Mouse (Mus musculus): Measurements from ENCODE around the gene Upk2. TPM values are rescaled to one million over a fixed set of nuclear protein-coding genes. Genes with fewer than 3 reads are reported as not detected.
A peak's percentile ranks its signal among the peaks of the same experiment; 100 is the strongest.

Gene Upk2
- polyA plus RNA-seq, 1 experiment from 2014 or later, result not detected

DNA sequence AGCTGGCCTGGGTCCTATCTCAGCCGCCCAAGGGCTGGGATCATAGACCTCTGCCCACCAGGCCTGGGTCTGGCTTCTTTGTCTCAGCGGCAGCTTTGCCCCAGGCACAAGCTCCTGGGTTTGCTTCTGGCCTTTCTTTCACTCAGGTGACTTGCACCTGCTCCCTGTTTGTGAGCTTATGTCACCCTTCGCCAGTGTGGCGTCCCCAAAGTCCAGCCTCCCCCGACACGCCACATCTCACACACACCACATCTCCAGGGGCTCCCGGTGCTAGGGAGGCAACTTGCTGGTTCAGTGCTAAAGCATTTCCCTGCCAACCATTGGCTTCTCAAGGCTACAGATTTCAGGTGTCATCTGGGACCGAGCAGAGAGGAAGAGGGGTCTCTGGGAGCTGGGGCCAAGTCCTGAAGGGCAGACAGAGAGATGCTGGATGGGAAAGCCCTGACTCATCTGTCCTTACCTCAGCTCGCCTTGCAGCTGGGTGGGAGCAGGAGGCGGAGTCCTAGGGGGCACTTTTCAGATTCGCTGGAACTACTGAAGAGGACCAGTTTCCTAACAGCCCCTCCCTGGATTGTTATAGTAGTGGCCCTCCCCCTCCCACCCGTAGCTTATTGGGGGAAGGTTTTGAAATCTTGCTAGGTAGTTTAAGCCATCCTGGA, 42.2 kb upstream of the Upk2 start:
- Histone ChIP-seq H3K36me3 (ENCODE audit: control insufficient read depth, insufficient read depth) (no peaks in the 10 kb centered on the region), H3K9ac (ENCODE audit: low read depth, low read length) (no peak overlapping the region), H3K4me2 (ENCODE audit: low read depth, low read length) (no peak overlapping the region), H3K27me3 (ENCODE audit: control insufficient read depth, insufficient read depth, low read depth, low read length) (peaks cover 26% of the 10 kb centered on the region), H3K4me1 (ENCODE audit: control insufficient read depth, low read depth, low read length) (peaks cover 49% of the 10 kb centered on the region), H3K4me3 (ENCODE audit: low read depth, low read length) (no peak overlapping the region), H3K9me3 (replicated peaks; ENCODE audit: control insufficient read depth, low read length) (no peaks in the 10 kb centered on the region), H3K27ac (ENCODE audit: low read length) (no peak overlapping the region)
- no peak for ATAC-seq (ENCODE audit: low read depth)
- WGBS (ENCODE audit: insufficient replicate concordance), result 51% methylated on average over 12 of the region's 12 CpGs

DNA sequence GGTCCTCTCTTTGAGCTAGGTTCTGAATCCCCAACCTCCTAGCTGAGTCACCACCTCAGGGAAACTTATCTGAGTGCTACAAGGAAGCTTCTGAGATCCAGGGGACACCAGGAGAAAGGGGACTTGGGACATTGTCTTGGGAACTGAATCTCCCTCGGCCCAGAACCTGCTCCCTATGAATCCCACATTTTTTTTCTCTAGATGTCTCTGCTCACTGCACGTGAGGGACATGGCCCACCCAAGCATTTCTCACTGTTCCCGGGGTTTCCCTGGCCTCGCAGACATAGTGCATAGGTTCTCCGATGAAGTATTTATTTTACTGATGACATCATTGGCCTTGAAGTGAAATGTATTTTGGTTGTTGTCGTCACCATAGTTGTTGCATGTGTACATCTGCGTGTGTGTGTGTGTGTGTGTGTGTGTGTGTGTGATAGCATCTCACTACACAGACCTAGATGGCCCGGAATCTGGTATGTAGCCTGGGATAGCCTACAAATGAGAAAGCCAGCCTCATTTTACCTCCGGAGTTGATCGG, 41.1 kb upstream of the Upk2 start:
- H3K4me2 ChIP-seq (ENCODE audit: low read depth, low read length), result no peak overlapping the region
- 64% methylated on average over 10 of the region's 10 CpGs for WGBS (ENCODE audit: insufficient replicate concordance)
- H3K4me3 ChIP-seq (ENCODE audit: low read depth, low read length), result no peak overlapping the region
- peaks cover 26% of the 10 kb centered on the region for H3K27me3 ChIP-seq (ENCODE audit: control insufficient read depth, insufficient read depth, low read depth, low read length)
- ATAC-seq (ENCODE audit: low read depth), result no peak
- H3K27ac ChIP-seq (ENCODE audit: low read length), result no peak overlapping the region
- H3K36me3 ChIP-seq (ENCODE audit: control insufficient read depth, insufficient read depth), result no peaks in the 10 kb centered on the region
- peaks cover 53% of the 10 kb centered on the region for H3K4me1 ChIP-seq (ENCODE audit: control insufficient read depth, low read depth, low read length)
- no peaks in the 10 kb centered on the region for H3K9me3 ChIP-seq (replicated peaks; ENCODE audit: control insufficient read depth, low read length)
- no peak overlapping the region for H3K9ac ChIP-seq (ENCODE audit: low read depth, low read length)

GRCm38 (mm10) chr9:44494863-44495809, 40.4 kb upstream of the Upk2 start:
- no peak for ATAC-seq (ENCODE audit: low read depth)

DNA sequence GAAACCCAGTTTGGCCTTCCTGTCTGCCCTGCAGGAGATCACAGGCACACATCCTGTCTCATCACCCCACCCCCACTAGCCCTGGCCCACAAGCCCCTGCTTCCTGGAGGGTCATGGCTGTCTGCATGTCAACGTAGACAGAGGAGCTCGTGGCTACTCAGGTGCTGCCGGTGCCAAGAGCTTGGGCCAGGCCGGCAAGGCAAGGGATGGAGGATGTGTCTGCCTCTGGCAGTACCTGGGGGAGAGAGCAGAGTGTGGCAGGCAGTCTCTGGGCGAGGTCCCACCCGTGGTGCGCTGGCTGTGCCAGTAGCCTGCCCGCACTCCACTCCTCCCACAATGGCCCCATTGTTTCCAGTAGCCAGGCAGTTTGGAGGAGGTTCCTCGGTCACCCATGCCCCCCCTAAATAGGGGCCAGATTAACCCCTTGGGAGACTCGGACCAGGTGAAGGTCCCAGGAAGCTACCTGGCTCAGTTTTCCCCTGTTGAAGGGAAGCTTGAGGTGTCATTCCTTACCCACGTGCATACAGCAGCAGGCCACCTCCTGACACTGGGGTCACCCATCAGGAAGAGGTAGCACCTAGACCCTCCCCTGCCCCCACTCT, 39.6 kb upstream of the Upk2 start:
- no peak overlapping the region; the same call in 1 of the 2 replicates for H3K27ac ChIP-seq (ENCODE audit: low read length)
- no peak overlapping the region for H3K4me3 ChIP-seq (ENCODE audit: low read depth, low read length)
- no peak overlapping the region for H3K9ac ChIP-seq (ENCODE audit: low read depth, low read length)
- no peak overlapping the region for H3K4me2 ChIP-seq (ENCODE audit: low read depth, low read length)
- peaks cover 18% of the 10 kb centered on the region for H3K27me3 ChIP-seq (ENCODE audit: control insufficient read depth, insufficient read depth, low read depth, low read length)
- H3K36me3 ChIP-seq (ENCODE audit: control insufficient read depth, insufficient read depth), result no peaks in the 10 kb centered on the region
- no peaks in the 10 kb centered on the region for H3K9me3 ChIP-seq (replicated peaks; ENCODE audit: control insufficient read depth, low read length)
- 25% methylated on average over 11 of the region's 11 CpGs for WGBS (ENCODE audit: insufficient replicate concordance)
- ATAC-seq (ENCODE audit: low read depth), result no peak
- peaks cover 53% of the 10 kb centered on the region for H3K4me1 ChIP-seq (ENCODE audit: control insufficient read depth, low read depth, low read length)

More at GRCm38 (mm10) chr9:44494863-44495809, 40.4 kb upstream of the Upk2 start:
- Histone ChIP-seq H3K9me3 (replicated peaks; ENCODE audit: control insufficient read depth, low read length) (no peaks in the 10 kb centered on the region), H3K4me3 (ENCODE audit: low read depth, low read length) (no peak overlapping the region), H3K9ac (ENCODE audit: low read depth, low read length) (no peak overlapping the region), H3K4me2 (ENCODE audit: low read depth, low read length) (no peak overlapping the region), H3K4me1 (ENCODE audit: control insufficient read depth, low read depth, low read length) (peaks cover 56% of the 10 kb centered on the region), H3K27ac (ENCODE audit: low read length) (no peak overlapping the region; the same call in 1 of the 2 replicates), H3K36me3 (ENCODE audit: control insufficient read depth, insufficient read depth) (no peaks in the 10 kb centered on the region), H3K27me3 (ENCODE audit: control insufficient read depth, insufficient read depth, low read depth, low read length) (peaks cover 26% of the 10 kb centered on the region)
- 14% methylated on average over 9 of the region's 9 CpGs for WGBS (ENCODE audit: insufficient replicate concordance)

DNA sequence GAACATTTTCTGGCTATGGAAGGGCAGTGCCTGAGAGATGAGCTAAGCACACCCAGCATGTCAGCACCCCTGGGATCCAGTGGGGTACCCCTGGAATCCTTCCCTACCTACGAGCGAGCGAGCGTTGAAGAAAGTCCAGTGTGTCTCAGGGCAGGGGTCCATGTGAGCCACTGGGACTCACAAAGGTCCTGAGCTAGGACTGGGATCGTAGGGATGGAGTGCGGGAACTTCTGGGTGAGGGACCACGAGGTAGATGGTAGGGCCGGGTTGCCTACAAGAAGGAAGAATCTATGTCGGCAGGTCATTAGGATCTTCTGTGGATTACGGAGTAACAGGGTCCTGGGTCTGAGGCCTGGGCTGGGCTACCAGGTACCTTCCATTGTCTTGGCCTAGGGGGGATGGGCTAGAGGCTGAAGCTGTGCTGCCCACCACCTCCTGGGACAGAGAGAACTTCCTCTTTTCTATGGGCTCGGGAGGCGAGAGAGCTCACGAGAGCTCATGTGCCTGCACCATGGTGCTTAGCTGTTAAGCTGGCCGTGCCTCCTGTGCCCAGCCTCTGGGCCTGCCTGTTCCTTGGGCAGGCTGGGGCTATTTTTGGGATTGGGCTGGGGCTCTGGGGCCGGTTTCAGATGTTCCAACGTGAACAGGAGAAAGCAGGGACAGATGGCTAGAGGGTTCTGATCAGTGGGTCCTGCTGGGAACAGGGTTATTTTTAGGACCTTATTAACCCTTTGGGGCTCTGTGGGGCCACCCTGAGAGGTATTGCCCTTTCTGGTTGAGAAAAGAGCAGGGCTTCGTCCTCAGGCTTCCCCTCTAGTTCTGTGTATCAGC, 38.1 kb upstream of the Upk2 start:
- H3K4me1 ChIP-seq (ENCODE audit: control insufficient read depth, low read depth, low read length), result peaks cover 42% of the 10 kb centered on the region
- H3K9ac ChIP-seq (ENCODE audit: low read depth, low read length), result no peak overlapping the region
- H3K4me2 ChIP-seq (ENCODE audit: low read depth, low read length), result no peak overlapping the region
- 40% methylated on average over 17 of the region's 17 CpGs for WGBS (ENCODE audit: insufficient replicate concordance)
- no peaks in the 10 kb centered on the region for H3K9me3 ChIP-seq (replicated peaks; ENCODE audit: control insufficient read depth, low read length)
- no peak overlapping the region for H3K4me3 ChIP-seq (ENCODE audit: low read depth, low read length)
- H3K27me3 ChIP-seq (ENCODE audit: control insufficient read depth, insufficient read depth, low read depth, low read length), result peaks cover 3% of the 10 kb centered on the region
- H3K27ac ChIP-seq (ENCODE audit: low read length), result no peak overlapping the region
- no peaks in the 10 kb centered on the region for H3K36me3 ChIP-seq (ENCODE audit: control insufficient read depth, insufficient read depth)
- ATAC-seq (ENCODE audit: low read depth), result no peak

DNA sequence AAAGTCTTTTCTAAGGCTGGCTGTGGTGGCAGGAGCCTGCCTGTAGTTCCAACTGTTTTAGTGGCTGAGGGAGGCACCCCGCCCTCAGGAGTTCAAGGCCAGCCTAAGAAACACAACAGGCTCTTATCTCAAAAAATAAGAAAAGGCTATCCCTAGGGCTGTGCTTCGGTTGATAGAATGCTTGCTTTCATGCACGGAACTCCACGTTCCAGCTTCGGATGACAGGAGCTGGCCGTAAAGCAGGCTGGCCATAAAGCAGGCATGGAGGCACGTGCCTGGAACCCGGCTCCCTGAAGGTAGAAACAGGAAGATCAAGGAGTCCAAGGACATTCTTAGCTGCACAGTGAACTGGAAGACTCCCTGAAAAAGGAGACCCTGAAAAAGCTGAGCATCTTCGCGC, 36.6 kb upstream of the Upk2 start:
- H3K4me2 ChIP-seq (ENCODE audit: low read depth, low read length), result no peak overlapping the region
- ATAC-seq (ENCODE audit: low read depth), result no peak
- WGBS (ENCODE audit: insufficient replicate concordance), result 58% methylated on average over 10 of the region's 10 CpGs
- H3K9me3 ChIP-seq (replicated peaks; ENCODE audit: control insufficient read depth, low read length), result no peaks in the 10 kb centered on the region
- no peak overlapping the region for H3K27ac ChIP-seq (ENCODE audit: low read length)
- H3K36me3 ChIP-seq (ENCODE audit: control insufficient read depth, insufficient read depth), result no peaks in the 10 kb centered on the region
- no peak overlapping the region for H3K4me3 ChIP-seq (ENCODE audit: low read depth, low read length)
- peaks cover 33% of the 10 kb centered on the region for H3K4me1 ChIP-seq (ENCODE audit: control insufficient read depth, low read depth, low read length)
- H3K27me3 ChIP-seq (ENCODE audit: control insufficient read depth, insufficient read depth, low read depth, low read length), result no peaks in the 10 kb centered on the region
- no peak overlapping the region for H3K9ac ChIP-seq (ENCODE audit: low read depth, low read length)

DNA sequence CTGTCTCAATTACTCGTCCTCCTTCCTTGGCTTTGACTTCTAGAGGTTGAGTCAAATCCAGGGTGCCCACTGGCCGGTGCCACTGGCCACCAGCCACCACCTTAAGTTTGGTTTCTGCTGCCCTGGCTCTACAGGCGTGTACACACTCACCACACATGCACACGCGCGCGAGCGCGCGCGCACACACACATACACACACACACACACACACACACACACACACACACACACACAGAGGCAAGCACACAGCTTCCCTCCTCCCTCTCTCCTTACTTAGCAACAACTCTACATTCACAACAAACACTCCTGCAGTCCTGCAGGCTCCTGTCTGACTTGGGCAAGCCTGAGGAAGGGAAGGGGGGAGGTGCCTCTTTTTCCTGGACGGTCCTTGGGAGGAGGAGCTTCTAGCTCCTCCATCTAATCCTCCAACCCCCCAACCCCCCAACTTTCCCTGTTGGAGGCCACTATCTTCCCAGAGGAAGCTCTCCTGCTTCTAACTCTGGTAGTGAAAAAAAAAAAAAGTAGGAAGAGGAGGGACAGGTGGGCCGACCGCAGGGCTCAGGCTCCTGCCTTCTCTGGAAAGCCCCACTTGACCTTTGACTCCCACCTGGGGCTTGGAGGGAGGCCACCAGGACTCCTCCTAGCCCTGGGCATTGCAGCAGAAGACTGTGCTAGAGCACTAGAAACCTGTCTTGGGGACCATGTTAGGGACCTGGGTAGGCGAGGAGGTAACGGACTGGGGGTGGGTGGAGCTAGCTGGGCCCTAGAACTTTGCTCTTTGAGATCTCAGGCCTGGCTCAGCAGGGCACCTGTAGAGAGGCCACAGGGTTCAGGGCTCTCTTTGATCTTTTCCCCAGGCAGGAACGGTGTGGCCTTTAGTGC, 35.6 kb upstream of the Upk2 start:
- no peaks in the 10 kb centered on the region for H3K27me3 ChIP-seq (ENCODE audit: control insufficient read depth, insufficient read depth, low read depth, low read length)
- peak overlapping the region; percentile 32 for H3K4me3 ChIP-seq (ENCODE audit: low read depth, low read length)
- peak overlapping the region; percentile 86 for H3K27ac ChIP-seq (ENCODE audit: low read length)
- peak overlapping the region; percentile 52 for H3K4me2 ChIP-seq (ENCODE audit: low read depth, low read length)
- WGBS (ENCODE audit: insufficient replicate concordance), result 33% methylated on average over 15 of the region's 17 CpGs
- ATAC-seq (ENCODE audit: low read depth), result peak; percentile 45
- H3K9ac ChIP-seq (ENCODE audit: low read depth, low read length), result no peak overlapping the region; the same call in 1 of the 2 replicates
- no peaks in the 10 kb centered on the region for H3K36me3 ChIP-seq (ENCODE audit: control insufficient read depth, insufficient read depth)
- peaks cover 40% of the 10 kb centered on the region for H3K4me1 ChIP-seq (ENCODE audit: control insufficient read depth, low read depth, low read length)
- no peaks in the 10 kb centered on the region for H3K9me3 ChIP-seq (replicated peaks; ENCODE audit: control insufficient read depth, low read length)
